Mouse (Mus musculus) hindbrain, embryonic 16.5 days (tissue): ENCODE measurements around the gene Ftl1. TPM values are rescaled to one million over a fixed set of nuclear protein-coding genes. Genes with fewer than 3 reads are reported as not detected.
"Not testable (repeated sequence)": the region's sequence is repeated elsewhere in the genome, so short reads cannot be mapped to it uniquely, and the experiment has no call there.

Source experiments
- ATAC-seq: fragments of 200-750 bp; cut with Nextera tagmentation; 2 replicates; pipeline ENCODE4 v1.8.0; 2017; ENCODE audit warnings: moderate TSS enrichment, moderate library complexity
- H3K27ac ChIP-seq: fragments of 300-500 bp; sonication (generic); 2 replicates; pipeline ENCODE4 v1.5.1; 2014; ENCODE audit warnings: low read depth, mild to moderate bottlenecking, control low read depth, low read length, moderate library complexity
- H3K27me3 ChIP-seq: fragments of 300-500 bp; sonication (generic); replicated peaks from 2 replicates; pipeline ENCODE4 v1.6.1; 2014; ENCODE audit warnings: low read length; ENCODE audit not compliant: control insufficient read depth, insufficient read depth
- H3K36me3 ChIP-seq: fragments of 300-500 bp; sonication (generic); 2 replicates; pipeline ENCODE4 v1.6.1; 2014; ENCODE audit warnings: mild to moderate bottlenecking, low read length, moderate library complexity, mixed read lengths; ENCODE audit not compliant: control insufficient read depth, insufficient read depth
- H3K4me1 ChIP-seq: fragments of 300-500 bp; sonication (generic); 2 replicates; pipeline ENCODE4 v1.6.1; 2014; ENCODE audit warnings: low read depth, low read length; ENCODE audit not compliant: control insufficient read depth, insufficient read depth
- H3K4me2 ChIP-seq: fragments of 300-500 bp; sonication (generic); 2 replicates; pipeline ENCODE4 v1.6.1; 2014; ENCODE audit warnings: mild to moderate bottlenecking, low read length, control low read depth, moderate library complexity
- H3K4me3 ChIP-seq: fragments of 300-500 bp; sonication (generic); 2 replicates; pipeline ENCODE4 v1.5.1; 2014; ENCODE audit warnings: mild to moderate bottlenecking, low read length, control low read depth, moderate library complexity
- H3K9ac ChIP-seq: fragments of 300-500 bp; sonication (generic); 2 replicates; pipeline ENCODE4 v1.6.1; 2014; ENCODE audit warnings: low read depth, mild to moderate bottlenecking, control low read depth, low read length, moderate library complexity
- H3K9me3 ChIP-seq: fragments of 300-500 bp; sonication (generic); 2 replicates; pipeline ENCODE4 v1.6.1; 2014; ENCODE audit warnings: mild to moderate bottlenecking, low read length, moderate library complexity; ENCODE audit not compliant: control insufficient read depth
- WGBS: fragments of 180-500 bp; shearing (Covaris S2); extraction: QIAGEN DNeasy Blood & Tissue Kit; methylation state at CpG from one replicate; pipeline ENCODE4 v1.1.7; 2014; 5-methylcytosine and 5-hydroxymethylcytosine counted together
- polyA plus RNA-seq: library from polyadenylated mRNA; unstranded; fragments of >200 nt; fragmentation: Nextera tagmentation; extraction: Ambion mirVana; gene quantifications from 2 replicates; pipeline ENCODE4 v1.2.1, GENCODE M21; 2015

Ftl1 gene
- polyA plus RNA-seq, 1 experiment from 2014 or later, result 5,303 TPM

GRCm38 (mm10) chr7:45490822-45491221 is 31.1 kb upstream of the Ftl1 start:
- ATAC-seq, result no peak
- H3K27ac ChIP-seq, result no peak overlapping the region

GRCm38 (mm10) chr7:45489578-45489977 is 29.9 kb upstream of the Ftl1 start:
- Histone ChIP-seq H3K36me3 (peaks cover 12% of the 10 kb centered on the region), H3K27ac (no peak overlapping the region), H3K27me3 (no peaks in the 10 kb centered on the region), H3K9me3 (no peaks in the 10 kb centered on the region), H3K4me1 (peaks cover 8% of the 10 kb centered on the region), H3K4me3 (no peak overlapping the region), H3K9ac (no peak overlapping the region), H3K4me2 (no peak overlapping the region)
- ATAC-seq, result no peak
- 84% methylated on average over 7 of the region's 7 CpGs for WGBS

More at GRCm38 (mm10) chr7:45490822-45491221, 31.1 kb upstream of the Ftl1 start:
- Histone ChIP-seq H3K4me3 (no peak overlapping the region), H3K36me3 (peaks cover 17% of the 10 kb centered on the region), H3K27me3 (no peaks in the 10 kb centered on the region), H3K9ac (peak overlapping the region; percentile 29; the same call in 1 of the 2 replicates), H3K4me2 (no peak overlapping the region), H3K4me1 (peaks cover 8% of the 10 kb centered on the region), H3K9me3 (no peaks in the 10 kb centered on the region)
- 54% methylated on average over 9 of the region's 9 CpGs for WGBS

- H3K36me3 ChIP-seq, result peaks cover 5% of the 10 kb centered on the region
- H3K4me3 ChIP-seq, result peak within 1 kb of the TSS; percentile 49
- H3K9me3 ChIP-seq, result no peaks in the 10 kb centered on the region
- H3K4me2 ChIP-seq, result peak within 1 kb of the TSS; percentile 74
- peak within 1 kb of the TSS; percentile 75 for H3K9ac ChIP-seq
- ATAC-seq, result peak; percentile 49
- H3K27ac ChIP-seq, result peak within 1 kb of the TSS; percentile 90
- 8% methylated on average over 38 of the region's 38 CpGs for WGBS
- H3K27me3 ChIP-seq, result no peaks in the 10 kb centered on the region
- H3K4me1 ChIP-seq, result peaks cover 8% of the 10 kb centered on the region
Measured at GRCm38 (mm10) chr7:45488293-45489204, 28.9 kb upstream of the Ftl1 start, which contains the start of gene Dhdh. TSS of gene Dhdh (minus strand) at chr7:45488805.

GRCm38 (mm10) chr7:45487861-45488292 is 28.2 kb upstream of the Ftl1 start:
- Histone ChIP-seq H3K9me3 (no peaks in the 10 kb centered on the region), H3K4me1 (peaks cover 8% of the 10 kb centered on the region), H3K4me2 (peak overlapping the region; percentile 74), H3K4me3 (peak overlapping the region; percentile 49), H3K36me3 (no peaks in the 10 kb centered on the region; the same call in 1 of the 2 replicates), H3K9ac (peak overlapping the region; percentile 75), H3K27me3 (no peaks in the 10 kb centered on the region), H3K27ac (peak overlapping the region; percentile 90)
- ATAC-seq, result peak; percentile 83
- WGBS, result 25% methylated on average over 11 of the region's 11 CpGs

- no peaks in the 10 kb centered on the region; the same call in 1 of the 2 replicates for H3K36me3 ChIP-seq
- no peak within 1 kb of the TSS for H3K4me2 ChIP-seq
- H3K9ac ChIP-seq, result no peak within 1 kb of the TSS
- no peak within 1 kb of the TSS for H3K4me3 ChIP-seq
- no peaks in the 10 kb centered on the region for H3K9me3 ChIP-seq
- 83% methylated on average over 12 of the region's 12 CpGs for WGBS
- ATAC-seq, result no peak
- H3K27me3 ChIP-seq, result no peaks in the 10 kb centered on the region
- H3K4me1 ChIP-seq, result peaks cover 8% of the 10 kb centered on the region
- H3K27ac ChIP-seq, result no peak within 1 kb of the TSS
Measured at GRCm38 (mm10) chr7:45486761-45487415, 27.2 kb upstream of the Ftl1 start, which contains the start of gene Gm45808. TSS of gene Gm45808 (minus strand) at chr7:45486811.

- Histone ChIP-seq H3K4me3 (no peak overlapping the region), H3K9ac (no peak overlapping the region), H3K27ac (no peak overlapping the region), H3K27me3 (no peaks in the 10 kb centered on the region), H3K36me3 (no peaks in the 10 kb centered on the region), H3K9me3 (no peaks in the 10 kb centered on the region), H3K4me2 (no peak overlapping the region), H3K4me1 (peaks cover 8% of the 10 kb centered on the region)
- no peak for ATAC-seq
- 81% methylated on average over 7 of the region's 7 CpGs for WGBS
Measured at GRCm38 (mm10) chr7:45486158-45486557, 26.5 kb upstream of the Ftl1 start.

- not testable (repeated sequence) for H3K9ac ChIP-seq, H3K4me2 ChIP-seq, H3K27me3 ChIP-seq, H3K4me3 ChIP-seq, H3K9me3 ChIP-seq, H3K27ac ChIP-seq, ATAC-seq, H3K36me3 ChIP-seq, H3K4me1 ChIP-seq
- 90% methylated on average over 5 of the region's 5 CpGs for WGBS
Measured at GRCm38 (mm10) chr7:45484985-45485384, 25.3 kb upstream of the Ftl1 start.

GRCm38 (mm10) chr7:45482166-45482565 is 22.5 kb upstream of the Ftl1 start:
- H3K4me3 ChIP-seq, result no peak overlapping the region
- no peak for ATAC-seq
- H3K9ac ChIP-seq, result no peak overlapping the region
- H3K9me3 ChIP-seq, result no peaks in the 10 kb centered on the region
- no peak overlapping the region for H3K27ac ChIP-seq
- no peaks in the 10 kb centered on the region for H3K36me3 ChIP-seq
- WGBS, result 93% methylated on average over 1 of the region's 1 CpGs
- H3K4me2 ChIP-seq, result no peak overlapping the region
- no peaks in the 10 kb centered on the region for H3K27me3 ChIP-seq
- H3K4me1 ChIP-seq, result no peaks in the 10 kb centered on the region

GRCm38 (mm10) chr7:45481374-45481927 is 21.8 kb upstream of the Ftl1 start, which contains the start of gene Tulp2:
TSS of gene Tulp2 (plus strand) at chr7:45481877.
- no peaks in the 10 kb centered on the region for H3K36me3 ChIP-seq
- H3K4me1 ChIP-seq, result no peaks in the 10 kb centered on the region
- 47% methylated on average over 15 of the region's 15 CpGs for WGBS
- H3K4me3 ChIP-seq, result no peak within 1 kb of the TSS
- H3K4me2 ChIP-seq, result no peak within 1 kb of the TSS
- ATAC-seq, result peak; percentile 90
- no peaks in the 10 kb centered on the region for H3K27me3 ChIP-seq
- H3K9ac ChIP-seq, result no peak within 1 kb of the TSS
- no peak within 1 kb of the TSS for H3K27ac ChIP-seq
- H3K9me3 ChIP-seq, result no peaks in the 10 kb centered on the region
